Comparison of ENCODE assay signal across 16 mouse cellular contexts in the genomic region with DNA sequence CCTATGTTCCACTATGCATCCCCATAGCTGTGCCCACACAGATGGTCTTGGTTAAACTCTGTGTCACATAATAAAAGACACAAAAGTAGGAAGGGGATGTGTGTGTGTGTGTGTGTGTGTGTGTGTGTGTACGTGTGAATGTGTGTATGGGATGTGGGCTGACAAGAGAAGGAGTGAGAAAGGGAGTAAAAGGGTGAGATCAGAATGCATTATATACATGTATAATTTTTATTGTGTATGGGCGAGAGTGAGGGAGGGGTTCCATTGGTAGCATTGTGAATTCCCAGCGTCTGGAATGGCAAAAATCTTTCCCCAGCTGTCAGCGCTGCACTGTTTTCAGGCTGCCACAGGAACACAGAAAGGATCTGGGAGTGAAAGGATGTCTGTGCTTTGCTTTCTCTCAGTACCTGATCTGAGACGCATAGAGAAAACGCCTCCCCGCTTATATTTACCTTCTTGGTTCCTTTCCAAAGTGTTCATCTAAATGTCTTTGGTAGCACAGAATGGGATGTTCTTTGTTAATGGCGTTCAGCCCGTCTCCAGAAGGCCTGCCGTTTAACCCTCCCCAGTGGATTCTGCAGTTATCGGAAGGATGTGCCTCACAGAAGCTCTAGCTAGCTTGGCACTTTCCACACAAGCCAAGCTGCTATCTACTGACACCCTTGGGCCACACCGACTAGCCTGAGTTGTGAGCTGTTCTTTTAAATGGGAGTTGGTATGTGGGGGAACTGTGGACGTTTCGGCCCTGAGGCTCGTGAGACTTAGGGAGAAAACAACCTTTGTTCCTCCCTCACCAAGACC.
DNase-seq lines count a peak whose midpoint lies in the region; ATAC-seq and TF ChIP-seq lines count a peak whose summit lies in the region.
"Had no signal": no experiment of that assay in that cellular context is flagged by ENCODE, and none has a peak within 500 bp of the region (broad histone marks: within the 10 kb centered on the region; RNA-seq: fewer than 3 reads in every experiment).

No protein-coding gene starts in this region.

- H3K27ac ChIP-seq in hindbrain, embryonic 15.5 days (replicated peaks), result 0 out of 2 replicates have a peak overlapping the region, but pooled peaks have one; percentile 21
- no peak overlapping the region for H3K27ac ChIP-seq in lung, postnatal 0 days (ENCODE audit: low read length)
- H3K27ac ChIP-seq: embryonic facial prominence, embryonic 12.5 days; heart, embryonic 10.5 days; kidney, embryonic 15.5 days; stomach, embryonic 15.5 days had no signal

- 34% methylated on average over 15 of the region's 15 CpGs for WGBS in hindbrain, embryonic 15.5 days
- WGBS in lung, postnatal 0 days, result 72% methylated on average over 15 of the region's 15 CpGs

- peak; percentile 56; the same call in 1 of the 2 replicates for ATAC-seq in hindbrain, embryonic 15.5 days (ENCODE audit: low FRiP score, low read depth)
- ATAC-seq in granulocyte monocyte progenitor cell, adult 5-6 weeks (replicated peaks; ENCODE audit: poor library complexity, severe bottlenecking), result no peak
- no peak for ATAC-seq in lung, postnatal 0 days
- ATAC-seq: CD4-positive, CD25-positive, alpha-beta regulatory T cell, adult 4 months; Patski had no signal

- H3K9ac ChIP-seq in hindbrain, embryonic 15.5 days, result no peak overlapping the region
- H3K9ac ChIP-seq in lung, postnatal 0 days (replicated peaks; ENCODE audit: low read depth), result no peak overlapping the region
- H3K9ac ChIP-seq: embryonic facial prominence, embryonic 12.5 days; kidney, embryonic 15.5 days; stomach, embryonic 15.5 days had no signal

- H3K4me3 ChIP-seq in hindbrain, embryonic 15.5 days, result no peak overlapping the region
- H3K4me3 ChIP-seq in lung, postnatal 0 days (ENCODE audit: low read depth, low read length), result no peak overlapping the region
- H3K4me3 ChIP-seq: embryonic facial prominence, embryonic 12.5 days; heart, embryonic 10.5 days; kidney, embryonic 15.5 days; myocyte; stomach, embryonic 15.5 days had no signal

- no peak for TF ChIP-seq CTCF in lung, postnatal 0 days (IDR thresholded peaks at IDR 0.05)

- no peak for TF ChIP-seq EP300 in lung, postnatal 0 days (IDR thresholded peaks at IDR 0.05)

- peak; percentile 16 for DNase-seq in layer of hippocampus, adult 11-12 months (ENCODE audit: low spot score)
- DNase-seq in layer of hippocampus, postnatal 25 days (ENCODE audit: extremely low spot score in 1 of 2, low spot score in 1 of 2), result no peak
- DNase-seq in testis, postnatal 14 days (ENCODE audit: low spot score), result peak; percentile 5
- no peak for DNase-seq in testis, postnatal 10 days (ENCODE audit: low spot score)
- no peak for DNase-seq in lung, postnatal 10 days
- DNase-seq in lung, postnatal 0 days (ENCODE audit: low spot score), result no peak
- DNase-seq: cerebellum, adult 8-10 months had no signal

- H3K4me2 ChIP-seq in hindbrain, embryonic 15.5 days, result 0 out of 2 replicates have a peak overlapping the region, but pooled peaks have one; percentile 3
- no peak overlapping the region for H3K4me2 ChIP-seq in lung, postnatal 0 days (replicated peaks; ENCODE audit: low read depth, low read length)
- H3K4me2 ChIP-seq: embryonic facial prominence, embryonic 12.5 days; kidney, embryonic 15.5 days; stomach, embryonic 15.5 days had no signal

- no peaks in the 10 kb centered on the region for H3K9me3 ChIP-seq in hindbrain, embryonic 15.5 days
- H3K9me3 ChIP-seq in lung, postnatal 0 days (ENCODE audit: low read length), result no peaks in the 10 kb centered on the region
- H3K9me3 ChIP-seq: embryonic facial prominence, embryonic 12.5 days; heart, embryonic 10.5 days; kidney, embryonic 15.5 days; stomach, embryonic 15.5 days had no signal

- H3K27me3 ChIP-seq in hindbrain, embryonic 15.5 days, result no peaks in the 10 kb centered on the region
- no peaks in the 10 kb centered on the region for H3K27me3 ChIP-seq in lung, postnatal 0 days (replicated peaks; ENCODE audit: insufficient read depth, low read length)
- H3K27me3 ChIP-seq: embryonic facial prominence, embryonic 12.5 days; kidney, embryonic 15.5 days; stomach, embryonic 15.5 days had no signal

- peaks cover 28% of the 10 kb centered on the region for H3K4me1 ChIP-seq in hindbrain, embryonic 15.5 days (replicated peaks)
- no peaks in the 10 kb centered on the region for H3K4me1 ChIP-seq in lung, postnatal 0 days (ENCODE audit: insufficient read depth, low read depth, low read length)
- H3K4me1 ChIP-seq: embryonic facial prominence, embryonic 12.5 days; heart, embryonic 10.5 days; kidney, embryonic 15.5 days; stomach, embryonic 15.5 days had no signal

- no peaks in the 10 kb centered on the region for H3K36me3 ChIP-seq in hindbrain, embryonic 15.5 days
- H3K36me3 ChIP-seq in lung, postnatal 0 days (ENCODE audit: insufficient read depth, low read length), result no peaks in the 10 kb centered on the region
- H3K36me3 ChIP-seq: embryonic facial prominence, embryonic 12.5 days; heart, embryonic 10.5 days; kidney, embryonic 15.5 days; stomach, embryonic 15.5 days had no signal

Comparison
In these comparisons a context has a peak if more than half of its experiments do, and no peak if none do; other contexts are left out.
1. DNase-seq: peak in layer of hippocampus, adult 11-12 months (single experiment) and testis, postnatal 14 days (single experiment); none in layer of hippocampus, postnatal 25 days (0 of 2), testis, postnatal 10 days (single experiment), lung, postnatal 10 days (single experiment) and lung, postnatal 0 days (single experiment).